ENCODE assay signal across 17 mouse cellular contexts in genomic region chr19:53442756-53443654, GRCm38 (mm10). TPM values are rescaled to one million over a fixed set of nuclear protein-coding genes. Genes with fewer than 3 reads are reported as not detected.
DNase-seq lines count a peak whose midpoint lies in the region; ATAC-seq and TF ChIP-seq lines count a peak whose summit lies in the region.
"Had no signal": no experiment of that assay in that cellular context is flagged by ENCODE, and none has a peak within 500 bp of the region (broad histone marks: within the 10 kb centered on the region; RNA-seq: fewer than 3 reads in every experiment).

No protein-coding gene starts in this region.

- peaks cover 6% of the 10 kb centered on the region for H3K4me1 ChIP-seq in midbrain, embryonic 14.5 days (ENCODE audit: control insufficient read depth, insufficient read depth, low read length)

- WGBS in midbrain, embryonic 14.5 days = 85% methylated on average over 22 of the region's 22 CpGs

- no peaks in the 10 kb centered on the region for H3K27me3 ChIP-seq in midbrain, embryonic 14.5 days (ENCODE audit: control insufficient read depth, insufficient read depth, low read length)
- H3K27me3 ChIP-seq: midbrain, embryonic 15.5 days had no signal

- peak; percentile 65 to 70 for DNase-seq in spleen, postnatal 36 days (ENCODE audit: low spot score in 2 of 2)
- DNase-seq in spleen, postnatal 14 days (ENCODE audit: low spot score in 2 of 2) = no peak
- peak; percentile 65 for DNase-seq in R1 (ENCODE audit: low read depth, low spot score)
- DNase-seq in thymus, postnatal 4 days = peak; percentile 79
- DNase-seq in midbrain, embryonic 14.5 days = no peak
- DNase-seq in gastrocnemius, adult 2 months = no peak
- no peak for DNase-seq in frontal cortex, postnatal 10 days (ENCODE audit: low spot score in 2 of 2)
- DNase-seq: adrenal gland, postnatal 25 days; gastrocnemius, postnatal 25 days; lung, adult 2 months; lung, postnatal 4 days; right cerebral cortex, postnatal 14 days had no signal

- no peaks in the 10 kb centered on the region for H3K36me3 ChIP-seq in midbrain, embryonic 14.5 days (ENCODE audit: control insufficient read depth, insufficient read depth, low read length)
- H3K36me3 ChIP-seq: heart, embryonic 10.5 days; limb, embryonic 15.5 days; midbrain, embryonic 15.5 days had no signal

- no peaks in the 10 kb centered on the region for H3K9me3 ChIP-seq in midbrain, embryonic 14.5 days (ENCODE audit: control insufficient read depth, low read length)
- H3K9me3 ChIP-seq: heart, embryonic 10.5 days; limb, embryonic 15.5 days; midbrain, embryonic 15.5 days had no signal

- TF ChIP-seq CTCF in gastrocnemius, adult 2 months (IDR thresholded peaks at IDR 0.05) = no peak

- peak; percentile 16; the same call in 1 of the 2 replicates for ATAC-seq in neutrophil, adult 5-6 weeks (ENCODE audit: extremely low read depth, insufficient number of reproducible peaks, low FRiP score, poor library complexity, severe bottlenecking)
- ATAC-seq in midbrain, embryonic 14.5 days (ENCODE audit: low FRiP score, low TSS enrichment) = no peak
- ATAC-seq: midbrain, embryonic 15.5 days had no signal

- no peak overlapping the region for H3K4me2 ChIP-seq in midbrain, embryonic 14.5 days (ENCODE audit: low read length)
- H3K4me2 ChIP-seq: limb, embryonic 15.5 days; midbrain, embryonic 15.5 days had no signal

- intact Hi-C loops in gastrocnemius, adult 2 months (cut with DNase I) = loop anchor here (2.0 kb wide), 1 partner anchor 44 kb away; no protein-coding TSS in a partner anchor

- H3K9ac ChIP-seq in midbrain, embryonic 14.5 days (replicated peaks; ENCODE audit: low read length) = no peak overlapping the region
- H3K9ac ChIP-seq: limb, embryonic 15.5 days; midbrain, embryonic 15.5 days had no signal

- no peak overlapping the region for H3K27ac ChIP-seq in midbrain, embryonic 14.5 days (replicated peaks; ENCODE audit: low read depth, low read length)
- H3K27ac ChIP-seq in gastrocnemius, adult 2 months = no peak overlapping the region
- H3K27ac ChIP-seq: heart, embryonic 10.5 days; limb, embryonic 15.5 days; midbrain, embryonic 15.5 days had no signal

- H3K4me3 ChIP-seq in midbrain, embryonic 14.5 days (replicated peaks; ENCODE audit: low read depth, low read length) = no peak overlapping the region
- no peak overlapping the region for H3K4me3 ChIP-seq in gastrocnemius, adult 2 months
- H3K4me3 ChIP-seq: erythroblast, embryonic 14.5 days; heart, embryonic 10.5 days; limb, embryonic 15.5 days; midbrain, embryonic 15.5 days had no signal

RNA-seq across cellular contexts. Expression of gene Smndc1, which starts 52.6 kb away (rescaled TPM):
- total RNA-seq in neutrophil, adult 5-6 weeks (2017) = 41.6 and 45.5 TPM in 2 replicates
- polyA plus RNA-seq in midbrain, embryonic 14.5 days (2014; fragmentation: Nextera tagmentation; extraction: Ambion mirVana) = 37.2 and 42.0 TPM in 2 replicates
- 10 to 100 TPM; 28.1 to 30.7 TPM for total RNA-seq in gastrocnemius, adult 2 months (2021)

Comparison
In these comparisons a context has a peak if more than half of its experiments do, and no peak if none do; other contexts are left out.
1. DNase-seq: peak in spleen, postnatal 36 days (2 of 2), R1 (single experiment) and thymus, postnatal 4 days (single experiment); none in spleen, postnatal 14 days (0 of 2), midbrain, embryonic 14.5 days (single experiment), gastrocnemius, adult 2 months (single experiment) and frontal cortex, postnatal 10 days (0 of 2).